Mouse (Mus musculus): Measurements from ENCODE around the gene Neurod4. TPM values are rescaled to one million over a fixed set of nuclear protein-coding genes. Genes with fewer than 3 reads are reported as not detected.

Gene Neurod4
- polyA plus RNA-seq, 1 experiment from 2014 or later = not detected

Other genes starting within 250 kb of the Neurod4 start
- not detected in 2 replicates for gene Olfr821, start 249.9 kb downstream of the Neurod4 start, polyA plus RNA-seq (2015; fragmentation: Nextera tagmentation; extraction: Ambion mirVana)
- not detected in 2 replicates for gene Olfr822, start 209.0 kb downstream of the Neurod4 start, polyA plus RNA-seq (2015; fragmentation: Nextera tagmentation; extraction: Ambion mirVana)
- not detected in 2 replicates for gene Olfr823, start 164.9 kb downstream of the Neurod4 start, polyA plus RNA-seq (2015; fragmentation: Nextera tagmentation; extraction: Ambion mirVana)
- not detected in 2 replicates for gene Olfr824, start 150.2 kb downstream of the Neurod4 start, polyA plus RNA-seq (2015; fragmentation: Nextera tagmentation; extraction: Ambion mirVana)
- gene Olfr825, start 113.5 kb downstream of the Neurod4 start, polyA plus RNA-seq (2015; fragmentation: Nextera tagmentation; extraction: Ambion mirVana) = not detected in 2 replicates
- gene Olfr826, start 96.1 kb downstream of the Neurod4 start, polyA plus RNA-seq (2015; fragmentation: Nextera tagmentation; extraction: Ambion mirVana) = not detected in 2 replicates
- gene Olfr827, start 65.8 kb downstream of the Neurod4 start, polyA plus RNA-seq (2015; fragmentation: Nextera tagmentation; extraction: Ambion mirVana) = not detected in 2 replicates
- gene Tespa1, start 42.6 kb upstream of the Neurod4 start, polyA plus RNA-seq (2015; fragmentation: Nextera tagmentation; extraction: Ambion mirVana) = 0.82 and 1.2 TPM in 2 replicates
- 0.03 TPM in 1 of 2 replicates, not detected in the other for gene Vmn2r84, start 114.1 kb upstream of the Neurod4 start, polyA plus RNA-seq (2015; fragmentation: Nextera tagmentation; extraction: Ambion mirVana)
- gene Vmn2r85, start 149.5 kb upstream of the Neurod4 start, polyA plus RNA-seq (2015; fragmentation: Nextera tagmentation; extraction: Ambion mirVana) = not detected in 2 replicates
- gene Vmn2r86, start 175.8 kb upstream of the Neurod4 start, polyA plus RNA-seq (2015; fragmentation: Nextera tagmentation; extraction: Ambion mirVana) = not detected in 2 replicates
- not detected in 2 replicates for gene Vmn2r87, start 217.2 kb upstream of the Neurod4 start, polyA plus RNA-seq (2015; fragmentation: Nextera tagmentation; extraction: Ambion mirVana)

All from lung, embryonic 16.5 days (tissue).